Mouse (Mus musculus) bone marrow macrophage, adult 2 months (primary cell): ENCODE results near the gene Pthlh. TPM values are rescaled to one million over a fixed set of nuclear protein-coding genes. Genes with fewer than 3 reads are reported as not detected.

Experiments
- H3K27ac ChIP-seq: 2 replicates; pipeline ENCODE4 v1.5.1; 2012; ENCODE audit warnings: low read depth, low read length; ENCODE audit not compliant: insufficient read depth
- H3K4me1 ChIP-seq: 2 replicates; pipeline ENCODE4 v1.6.1; 2012; ENCODE audit warnings: low read length; ENCODE audit not compliant: control insufficient read depth, insufficient read depth
- H3K4me3 ChIP-seq: 2 replicates; pipeline ENCODE4 v1.5.1; 2012; ENCODE audit warnings: mild to moderate bottlenecking, low read length, moderate library complexity; ENCODE audit not compliant: insufficient read depth
- CTCF ChIP-seq: IDR thresholded peaks from 2 replicates; pipeline ENCODE4 v1.5.1; 2012; ENCODE audit warnings: low read depth, mild to moderate bottlenecking, low read length, moderate library complexity
- POLR2A ChIP-seq: IDR thresholded peaks from 2 replicates; pipeline ENCODE4 v1.6.1; 2012; ENCODE audit warnings: mild to moderate bottlenecking, low read depth, low read length, borderline replicate concordance
- polyA plus RNA-seq: library from polyadenylated mRNA; stranded (reverse); fragments of >200 nt; gene quantifications from 2 replicates; pipeline ENCODE4 v1.2.4, GENCODE M21; 2012; ENCODE audit not compliant: missing spikeins, insufficient read depth, insufficient read length

Gene Pthlh
- polyA plus RNA-seq, 1 experiment: not detected

- no peaks in the 10 kb centered on the region for H3K4me1 ChIP-seq
- TF ChIP-seq POLR2A (no peak), CTCF (no peak)
- H3K27ac ChIP-seq: no peak overlapping the region
These were observed 2.4 kb downstream of the Pthlh start for GRCm38 (mm10) chr6:147261616-147262015.

GRCm38 (mm10) chr6:147260766-147261165 is 3.2 kb downstream of the Pthlh start:
- no peak for TF ChIP-seq POLR2A
- TF ChIP-seq CTCF: no peak
- Histone ChIP-seq H3K4me3 (no peak overlapping the region), H3K4me1 (no peaks in the 10 kb centered on the region), H3K27ac (no peak overlapping the region)

More at GRCm38 (mm10) chr6:147261616-147262015, 2.4 kb downstream of the Pthlh start:
- H3K4me3 ChIP-seq: no peak overlapping the region

GRCm38 (mm10) chr6:147247782-147248181 is 16.2 kb downstream of the Pthlh start:
- TF ChIP-seq CTCF (no peak), POLR2A (no peak)
- Histone ChIP-seq H3K4me1 (no peaks in the 10 kb centered on the region), H3K27ac (no peak overlapping the region), H3K4me3 (no peak overlapping the region)

GRCm38 (mm10) chr6:147244294-147244693 is 19.7 kb downstream of the Pthlh start:
- Histone ChIP-seq H3K4me3 (no peak overlapping the region), H3K27ac (no peak overlapping the region), H3K4me1 (no peaks in the 10 kb centered on the region)
- TF ChIP-seq CTCF (no peak), POLR2A (no peak)

- TF ChIP-seq POLR2A (no peak), CTCF (no peak)
- Histone ChIP-seq H3K4me3 (no peak overlapping the region), H3K27ac (no peak overlapping the region), H3K4me1 (no peaks in the 10 kb centered on the region)
These were observed 20.3 kb downstream of the Pthlh start for GRCm38 (mm10) chr6:147243655-147244054.

GRCm38 (mm10) chr6:147241541-147241940 is 22.4 kb downstream of the Pthlh start:
- Histone ChIP-seq H3K4me3 (no peak overlapping the region), H3K4me1 (no peaks in the 10 kb centered on the region), H3K27ac (no peak overlapping the region)
- no peak for TF ChIP-seq POLR2A
- TF ChIP-seq CTCF: no peak

GRCm38 (mm10) chr6:147240203-147240804 is 23.7 kb downstream of the Pthlh start:
- no peak overlapping the region for H3K4me3 ChIP-seq
- TF ChIP-seq POLR2A: no peak
- TF ChIP-seq CTCF: peak; percentile 70
- no peaks in the 10 kb centered on the region for H3K4me1 ChIP-seq
- H3K27ac ChIP-seq: no peak overlapping the region

GRCm38 (mm10) chr6:147226696-147227095 is 37.3 kb downstream of the Pthlh start:
- Histone ChIP-seq H3K4me1 (no peaks in the 10 kb centered on the region), H3K27ac (no peak overlapping the region), H3K4me3 (no peak overlapping the region)
- no peak for TF ChIP-seq POLR2A
- no peak for TF ChIP-seq CTCF

- Histone ChIP-seq H3K4me3 (no peak overlapping the region), H3K4me1 (no peaks in the 10 kb centered on the region), H3K27ac (no peak overlapping the region)
- TF ChIP-seq CTCF: no peak
- no peak for TF ChIP-seq POLR2A
These were observed 44.9 kb downstream of the Pthlh start for GRCm38 (mm10) chr6:147219099-147219498.

GRCm38 (mm10) chr6:147216156-147216555 is 47.8 kb downstream of the Pthlh start:
- no peaks in the 10 kb centered on the region for H3K4me1 ChIP-seq
- H3K4me3 ChIP-seq: no peak overlapping the region
- TF ChIP-seq CTCF: no peak
- TF ChIP-seq POLR2A: no peak
- no peak overlapping the region for H3K27ac ChIP-seq

GRCm38 (mm10) chr6:147207821-147208330 is 56.1 kb downstream of the Pthlh start:
- no peak overlapping the region for H3K27ac ChIP-seq
- no peak overlapping the region for H3K4me3 ChIP-seq
- TF ChIP-seq POLR2A (no peak), CTCF (no peak)
- H3K4me1 ChIP-seq: no peaks in the 10 kb centered on the region

Other genes with a start within 250 kb of the Pthlh start
- not detected in 2 replicates for gene Rep15, start 231.6 kb downstream of the Pthlh start, polyA plus RNA-seq
- gene Mrps35, start 221.4 kb downstream of the Pthlh start, polyA plus RNA-seq: 43.3 and 49.8 TPM in 2 replicates
- gene Mansc4, start 177.2 kb downstream of the Pthlh start, polyA plus RNA-seq: not detected in 2 replicates
- 5.1 and 6.4 TPM in 2 replicates for gene Klhl42, start 172.8 kb downstream of the Pthlh start, polyA plus RNA-seq
- gene Ccdc91, start 211.6 kb upstream of the Pthlh start, polyA plus RNA-seq: 13.9 and 16.7 TPM in 2 replicates